Mouse (Mus musculus) thymus, adult 2 months (tissue): Measurements from ENCODE around the gene Glis3. TPM values are rescaled to one million over a fixed set of nuclear protein-coding genes. Genes with fewer than 3 reads are reported as not detected.

Experiments used
- DNase-seq: peaks from one replicate; pipeline ENCODE4 v3.0.0; 2021
- H3K27ac ChIP-seq: fragments of 200-500 bp; 2 replicates; pipeline ENCODE4 v1.5.1; 2012; ENCODE audit warnings: low read length, control low read depth; ENCODE audit not compliant: control insufficient read depth, insufficient read depth
- H3K27me3 ChIP-seq: fragments of 200-500 bp; 2 replicates; pipeline ENCODE4 v1.6.1; 2012; ENCODE audit warnings: mild to moderate bottlenecking, low read length, moderate library complexity, mixed read lengths; ENCODE audit not compliant: control insufficient read depth, insufficient read depth
- H3K36me3 ChIP-seq: fragments of 200-500 bp; 2 replicates; pipeline ENCODE4 v1.6.1; 2012; ENCODE audit warnings: mild to moderate bottlenecking, low read length, moderate library complexity; ENCODE audit not compliant: control insufficient read depth, insufficient read depth
- H3K4me1 ChIP-seq: fragments of 200-500 bp; replicated peaks from 2 replicates; pipeline ENCODE4 v1.6.1; 2012; ENCODE audit warnings: low read length; ENCODE audit not compliant: control insufficient read depth, insufficient read depth
- H3K4me3 ChIP-seq: fragments of 200-500 bp; 2 replicates; pipeline ENCODE4 v1.5.1; 2012; ENCODE audit warnings: mild to moderate bottlenecking, low read length, control low read depth, moderate library complexity; ENCODE audit not compliant: control insufficient read depth, insufficient read depth
- CTCF ChIP-seq: fragments of 200-500 bp; IDR thresholded peaks from 2 replicates; pipeline ENCODE4 v1.5.1; 2012; ENCODE audit warnings: mild to moderate bottlenecking, control low read depth, low read length, moderate library complexity, borderline replicate concordance; ENCODE audit not compliant: control insufficient read depth, poor library complexity, insufficient read depth; ENCODE audit errors: extremely low read depth
- POLR2A ChIP-seq: fragments of 200-500 bp; IDR thresholded peaks from 2 replicates; pipeline ENCODE4 v1.6.1; 2012; ENCODE audit warnings: mild to moderate bottlenecking, low read length, control low read depth, moderate library complexity; ENCODE audit not compliant: control insufficient read depth, poor library complexity, insufficient read depth; ENCODE audit errors: extremely low read depth
- WGBS: fragments of 180-500 bp; shearing (Covaris S2); methylation state at CpG from one replicate; pipeline ENCODE4 v1.1.7; 2018; 5-methylcytosine and 5-hydroxymethylcytosine counted together
- polyA plus RNA-seq: library from polyadenylated mRNA; depleted of rRNA; stranded (reverse); fragments of >200 nt; gene quantifications from 2 replicates; pipeline ENCODE4 v1.2.3, GENCODE M21; 2012; rRNA removed

Glis3 gene
- 1.8 and 2.3 TPM in 2 replicates for polyA plus RNA-seq

DNA sequence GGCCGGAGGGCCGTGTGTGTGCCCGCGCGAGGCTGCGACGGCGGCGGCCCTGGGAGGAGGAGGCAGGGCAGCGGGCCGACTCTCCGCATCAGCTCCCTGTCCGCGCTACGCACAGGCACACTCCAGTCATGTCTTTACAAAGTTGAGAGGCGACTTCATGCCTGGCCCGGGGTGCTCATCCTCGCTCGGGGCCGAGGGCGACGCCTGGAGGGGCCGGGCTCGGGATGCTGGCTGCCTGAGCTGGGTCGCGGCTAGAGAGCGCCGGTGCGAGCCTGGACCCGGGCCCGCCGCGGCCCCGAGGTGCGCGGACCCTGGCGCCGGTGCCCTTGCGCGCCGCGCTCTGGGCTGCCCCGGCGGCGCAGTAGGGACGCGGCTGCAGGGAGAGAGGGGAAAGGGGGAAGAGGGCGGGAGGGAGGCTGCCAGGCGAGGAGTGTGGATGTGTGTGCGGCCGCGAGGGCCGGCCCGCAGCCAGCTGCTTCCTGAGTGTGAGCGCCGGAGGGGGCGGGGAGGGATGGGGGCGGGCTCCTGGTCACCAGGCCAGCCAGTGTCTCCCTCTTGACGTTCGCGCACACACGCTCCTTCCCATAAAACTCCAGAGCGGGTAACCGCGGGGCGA is at the start of gene Glis3:
Glis3 (minus strand) TSS at position 302 of the 616 bp plus-strand sequence.
- Histone ChIP-seq H3K36me3 (no peaks in the 10 kb centered on the region), H3K4me3 (peak within 1 kb of the TSS; percentile 82), H3K4me1 (peaks cover 13% of the 10 kb centered on the region), H3K27me3 (peaks cover 5% of the 10 kb centered on the region; the same call in 1 of the 2 replicates), H3K27ac (no peak within 1 kb of the TSS)
- TF ChIP-seq POLR2A (no peak), CTCF (no peak)
- 1% methylated on average over 66 of the region's 66 CpGs for WGBS
- no peak for DNase-seq

DNA sequence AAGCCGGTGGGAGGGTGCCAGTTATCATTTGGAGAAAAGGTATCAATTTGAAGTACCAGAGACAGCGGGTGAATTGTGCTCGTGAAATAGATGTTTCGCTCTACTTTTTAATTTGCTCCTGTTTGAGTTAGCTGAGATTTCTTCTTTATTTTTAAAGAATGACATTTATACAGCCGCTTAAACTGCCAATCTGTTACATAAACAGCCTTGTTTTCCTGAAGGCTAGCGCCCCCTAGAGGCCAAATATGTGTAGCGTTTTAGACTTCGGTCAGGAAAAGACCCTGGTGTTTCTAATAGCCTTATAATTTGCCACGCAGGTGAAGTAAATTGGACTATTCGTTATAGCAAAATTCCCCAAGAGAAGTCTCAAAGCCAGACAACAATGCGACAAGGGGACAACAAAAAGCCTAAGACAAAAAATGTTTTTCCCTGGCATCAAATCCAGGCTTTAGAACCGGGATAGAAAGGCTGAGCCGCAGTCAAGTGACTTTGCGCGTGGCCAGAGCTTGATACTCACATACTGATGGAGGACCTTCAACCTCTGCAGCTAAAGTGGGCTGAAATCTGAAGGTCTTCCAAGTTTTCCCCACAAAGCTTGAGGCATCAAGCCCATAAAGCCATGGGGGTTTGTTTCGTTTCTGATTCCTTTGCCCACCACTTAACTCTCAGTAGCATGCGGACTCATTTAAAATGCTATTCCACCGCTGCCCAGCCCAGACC is 46.4 kb upstream of the Glis3 start:
- DNase-seq: peak; percentile 46
- WGBS: 61% methylated on average over 18 of the region's 18 CpGs
- Histone ChIP-seq H3K4me1 (no peaks in the 10 kb centered on the region), H3K27me3 (no peaks in the 10 kb centered on the region), H3K27ac (no peak overlapping the region), H3K36me3 (no peaks in the 10 kb centered on the region), H3K4me3 (no peak overlapping the region)
- TF ChIP-seq POLR2A: no peak
- no peak for TF ChIP-seq CTCF

DNA sequence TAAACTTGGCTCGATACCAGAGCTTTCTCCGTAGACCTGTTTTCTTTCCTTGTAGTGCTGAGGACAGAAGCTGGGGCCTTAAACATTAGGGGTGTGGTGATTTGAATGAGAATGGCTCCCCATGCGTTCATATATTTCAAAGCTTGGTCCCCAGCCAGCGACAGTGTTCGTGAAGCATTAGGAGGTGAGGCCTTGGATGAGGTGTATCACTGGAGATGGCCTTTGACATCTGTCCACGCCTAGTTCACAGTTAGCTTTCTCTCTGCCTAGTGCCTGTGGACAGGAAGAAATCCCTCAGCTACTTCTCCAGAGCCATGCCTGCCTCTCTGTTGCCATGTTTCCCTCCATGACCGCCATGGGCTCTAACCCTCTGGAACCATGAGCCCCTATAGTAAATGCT is 44.8 kb upstream of the Glis3 start:
- DNase-seq: no peak
- H3K4me3 ChIP-seq: no peak overlapping the region
- H3K27ac ChIP-seq: no peak overlapping the region
- WGBS: 95% methylated on average over 7 of the region's 7 CpGs
- TF ChIP-seq CTCF: no peak
- TF ChIP-seq POLR2A: no peak
- H3K4me1 ChIP-seq: no peaks in the 10 kb centered on the region
- no peaks in the 10 kb centered on the region for H3K27me3 ChIP-seq
- H3K36me3 ChIP-seq: no peaks in the 10 kb centered on the region

DNA sequence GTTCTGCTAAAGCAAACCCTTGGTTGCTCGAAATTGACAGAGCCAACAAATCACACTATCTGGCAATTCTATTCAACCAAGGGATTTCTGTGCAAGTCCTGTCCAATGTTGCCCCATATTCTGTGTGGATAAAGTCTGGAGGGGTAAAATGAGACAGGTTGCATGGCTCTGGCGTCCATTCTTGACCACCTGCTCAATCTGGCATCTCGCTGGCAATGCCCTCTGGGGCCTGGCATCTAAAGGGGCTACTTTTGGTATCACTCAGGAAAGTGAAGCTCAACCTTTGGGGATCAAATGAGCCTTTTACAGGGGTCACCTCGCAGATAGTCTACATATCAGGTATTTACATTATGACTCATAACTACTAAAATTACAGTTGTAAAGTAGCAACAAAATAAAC is 42.7 kb upstream of the Glis3 start:
- WGBS: 91% methylated on average over 4 of the region's 4 CpGs
- Histone ChIP-seq H3K36me3 (no peaks in the 10 kb centered on the region), H3K4me1 (no peaks in the 10 kb centered on the region), H3K4me3 (no peak overlapping the region), H3K27ac (no peak overlapping the region), H3K27me3 (no peaks in the 10 kb centered on the region)
- no peak for TF ChIP-seq POLR2A
- TF ChIP-seq CTCF: no peak
- DNase-seq: no peak

DNA sequence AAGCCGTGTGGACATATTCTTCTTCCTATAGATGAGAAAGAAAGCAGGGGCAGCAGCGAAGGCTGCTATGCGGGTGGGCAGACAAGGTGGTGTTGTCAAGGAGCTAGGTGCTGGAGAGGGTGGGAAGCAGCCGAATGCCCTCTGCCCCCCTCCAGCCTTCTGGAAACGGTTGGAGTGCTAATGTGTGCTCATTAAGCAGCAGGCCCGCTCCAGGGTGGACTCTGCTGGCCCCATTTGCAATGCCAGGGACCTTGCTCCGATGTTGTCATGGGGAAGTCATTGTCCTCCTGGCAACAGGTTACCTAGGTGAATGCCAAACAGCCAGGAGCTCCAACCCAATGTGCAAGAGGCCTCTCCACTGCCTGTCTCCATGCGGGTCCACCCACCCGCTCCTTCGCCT is 42.0 kb upstream of the Glis3 start:
- H3K4me1 ChIP-seq: no peaks in the 10 kb centered on the region
- no peak overlapping the region for H3K4me3 ChIP-seq
- no peaks in the 10 kb centered on the region for H3K27me3 ChIP-seq
- no peak for DNase-seq
- TF ChIP-seq POLR2A (no peak), CTCF (no peak)
- H3K27ac ChIP-seq: no peak overlapping the region
- WGBS: 93% methylated on average over 10 of the region's 10 CpGs
- no peaks in the 10 kb centered on the region for H3K36me3 ChIP-seq

DNA sequence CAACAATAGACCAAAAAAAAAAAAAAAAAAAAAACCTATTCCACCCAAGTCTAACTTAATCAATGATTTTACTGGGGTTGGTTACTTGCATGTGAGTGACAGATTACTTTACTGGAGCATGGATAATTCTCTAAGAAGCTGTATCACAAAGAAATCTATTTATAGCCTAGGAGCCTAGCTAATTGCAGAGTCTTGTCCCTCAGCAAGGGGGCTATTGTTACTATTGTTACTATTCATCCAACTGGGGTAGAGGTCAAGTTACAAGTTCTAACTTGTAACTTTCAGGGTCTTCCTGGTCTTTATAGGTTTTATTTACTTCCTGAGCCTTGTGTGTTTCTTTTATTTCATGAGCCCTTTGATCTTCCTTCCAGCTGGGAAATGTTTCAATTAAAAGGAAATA is 40.1 kb upstream of the Glis3 start:
- no peak overlapping the region for H3K4me3 ChIP-seq
- TF ChIP-seq CTCF: no peak
- TF ChIP-seq POLR2A: no peak
- H3K27me3 ChIP-seq: no peaks in the 10 kb centered on the region
- H3K27ac ChIP-seq: no peak overlapping the region
- DNase-seq: no peak
- H3K36me3 ChIP-seq: no peaks in the 10 kb centered on the region
- no peaks in the 10 kb centered on the region for H3K4me1 ChIP-seq
